Mouse (Mus musculus) cerebellum, adult 8-10 months (tissue): ENCODE data around the gene Idh3a.
"Not testable (repeated sequence)": the region's sequence is repeated elsewhere in the genome, so short reads cannot be mapped to it uniquely, and the experiment has no call there.

Source experiments
- DNase-seq: peaks from one replicate; pipeline ENCODE4 v3.0.0; 2022

Idh3a gene

GRCm38 (mm10) chr9:54593652-54594051 lies 7.5 kb downstream of the Idh3a start:
- DNase-seq: not testable (repeated sequence)

GRCm38 (mm10) chr9:54596752-54597465 lies 10.8 kb downstream of the Idh3a start:
- no peak for DNase-seq

DNA sequence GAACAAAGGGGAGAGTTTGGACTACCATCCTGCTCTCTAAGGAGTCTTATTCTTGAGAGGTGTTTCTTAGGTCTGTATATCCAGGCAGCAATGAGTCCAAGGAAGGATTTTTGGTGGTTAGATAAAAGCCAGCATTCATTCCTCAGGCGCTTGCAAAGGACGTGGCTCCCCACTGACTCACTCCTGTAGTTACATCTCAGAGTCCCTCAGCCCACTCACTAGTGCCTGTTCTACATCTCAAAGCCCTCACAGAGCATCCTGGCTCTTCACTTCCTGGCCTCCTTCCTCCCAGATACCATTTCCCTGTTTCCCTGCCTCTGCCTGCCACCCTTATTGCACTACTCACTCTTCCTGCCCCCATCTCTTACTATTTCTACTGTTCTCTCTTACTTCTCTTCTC lies 16.3 kb downstream of the Idh3a start:
- DNase-seq: no peak

- no peak for DNase-seq
Observed at GRCm38 (mm10) chr9:54602916-54603315, 16.8 kb downstream of the Idh3a start.

GRCm38 (mm10) chr9:54604131-54604654 lies 18.1 kb downstream of the Idh3a start:
- no peak for DNase-seq

GRCm38 (mm10) chr9:54604886-54605285 lies 18.8 kb downstream of the Idh3a start:
- DNase-seq: peak; percentile 41

DNA sequence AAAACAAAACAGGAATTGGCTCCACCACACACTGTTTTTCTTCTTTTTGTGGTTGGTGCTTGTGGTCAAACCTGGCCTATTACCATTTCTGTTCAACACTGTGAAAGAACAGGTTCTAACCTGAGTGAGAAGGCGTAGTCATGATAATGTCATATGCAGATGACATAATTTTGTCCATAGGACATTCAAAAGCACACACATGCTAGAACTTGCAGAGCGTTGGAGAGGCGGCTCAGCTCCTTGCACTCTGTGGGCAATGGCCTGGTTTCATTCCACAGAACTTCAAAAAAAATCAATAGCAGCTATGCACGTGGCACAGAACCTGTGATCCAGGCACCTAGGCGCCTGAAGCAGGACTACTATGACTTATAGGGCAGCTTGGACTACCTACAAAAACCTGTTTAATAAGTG lies 26.7 kb downstream of the Idh3a start:
- no peak for DNase-seq

GRCm38 (mm10) chr9:54614182-54614850 lies 28.2 kb downstream of the Idh3a start:
- peak; percentile 44 for DNase-seq

GRCm38 (mm10) chr9:54627240-54627639 lies 41.1 kb downstream of the Idh3a start:
- no peak for DNase-seq

DNA sequence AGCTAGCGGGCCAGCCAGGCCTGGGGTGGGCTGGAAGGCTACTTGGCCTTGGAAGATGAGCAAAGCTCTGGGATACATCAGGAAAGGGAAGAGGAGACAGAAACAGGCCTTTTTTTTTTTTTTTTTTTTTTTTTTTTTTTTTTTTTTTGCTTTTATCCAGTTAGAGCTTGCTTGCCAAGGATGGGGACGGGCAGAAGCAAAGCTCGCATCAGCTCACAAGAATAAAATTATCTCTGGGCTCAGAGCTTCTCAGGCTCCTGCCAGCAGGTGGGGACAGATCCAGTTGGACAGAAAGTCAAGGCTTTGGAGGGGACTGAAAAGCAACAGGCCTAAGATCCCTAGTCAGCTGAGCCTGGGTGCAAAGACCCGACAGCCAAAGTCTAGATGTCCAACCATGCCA lies 42.6 kb downstream of the Idh3a start:
- no peak for DNase-seq

GRCm38 (mm10) chr9:54629613-54630261 lies 43.6 kb downstream of the Idh3a start:
- DNase-seq: peak; percentile 33

DNA sequence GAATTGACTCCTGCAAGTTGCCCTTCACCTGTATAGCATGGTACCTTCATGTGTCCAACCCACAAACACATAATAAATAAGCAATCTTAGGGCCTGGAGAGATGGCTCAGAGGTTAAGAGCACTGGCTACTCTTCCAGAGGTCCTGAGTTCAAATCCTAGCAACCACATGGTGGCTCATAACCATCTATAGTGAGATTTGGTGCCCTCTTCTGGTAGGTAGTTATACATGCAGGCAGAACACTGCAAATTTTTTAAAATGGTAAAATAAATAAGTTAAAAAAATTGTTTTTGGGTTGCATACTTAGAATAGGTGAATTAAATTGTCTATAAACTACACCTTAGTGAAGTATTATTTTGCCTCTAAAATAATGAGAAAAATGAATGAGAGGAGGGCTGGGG lies 44.8 kb downstream of the Idh3a start:
- DNase-seq: no peak

- DNase-seq: no peak
Observed at GRCm38 (mm10) chr9:54633401-54633800, 47.3 kb downstream of the Idh3a start.

GRCm38 (mm10) chr9:54637510-54638314 lies 51.6 kb downstream of the Idh3a start:
- no peak for DNase-seq

DNA sequence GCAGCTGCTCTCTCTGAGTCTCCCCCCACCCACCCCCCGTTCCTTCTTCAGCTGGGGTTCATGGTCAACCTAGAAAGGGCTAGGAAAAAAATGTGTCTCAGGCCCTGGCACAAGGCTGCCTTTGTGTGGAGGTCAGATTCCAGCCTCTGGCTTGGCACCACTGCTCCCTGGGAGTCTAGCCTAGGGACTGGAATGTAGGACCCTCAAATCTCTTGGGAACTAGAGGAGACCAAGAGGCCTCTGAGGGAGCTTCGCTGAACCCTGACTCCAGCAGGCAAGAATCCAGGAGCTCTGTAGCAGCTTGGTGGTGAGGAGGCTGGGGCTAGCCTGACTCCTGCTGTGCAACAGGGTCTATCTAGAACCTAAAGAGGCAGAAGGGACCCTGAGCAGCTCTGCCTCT lies 53.1 kb downstream of the Idh3a start:
- no peak for DNase-seq

- no peak for DNase-seq
Observed at GRCm38 (mm10) chr9:54641548-54641947, 55.4 kb downstream of the Idh3a start.

- no peak for DNase-seq
Observed at GRCm38 (mm10) chr9:54642149-54642548, 56.0 kb downstream of the Idh3a start.

GRCm38 (mm10) chr9:54642556-54642955 lies 56.4 kb downstream of the Idh3a start:
- DNase-seq: no peak

- no peak for DNase-seq
Observed at GRCm38 (mm10) chr9:54643179-54643578, 57.0 kb downstream of the Idh3a start.

GRCm38 (mm10) chr9:54645530-54645929 lies 59.4 kb downstream of the Idh3a start:
- DNase-seq: no peak

GRCm38 (mm10) chr9:54646252-54646651 lies 60.1 kb downstream of the Idh3a start:
- no peak for DNase-seq

DNA sequence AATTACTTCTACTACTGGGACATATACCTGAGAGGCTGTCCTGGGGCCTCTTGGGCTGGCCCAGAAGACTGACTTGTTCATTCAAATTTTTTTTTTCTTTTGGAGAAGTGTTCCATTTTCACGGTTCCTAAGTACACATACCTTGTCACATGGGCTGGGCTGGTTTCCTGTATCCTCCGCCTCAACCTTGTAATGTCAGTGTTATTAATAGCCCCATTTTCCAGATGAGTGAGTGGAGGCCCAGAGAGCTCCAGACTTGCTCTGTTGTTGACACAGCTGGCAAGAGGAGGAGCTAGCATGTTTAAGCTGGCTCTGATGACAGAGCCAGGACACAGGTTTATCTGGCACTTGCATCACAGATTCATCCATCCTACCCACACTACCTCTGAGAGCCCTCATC lies 61.3 kb downstream of the Idh3a start:
- DNase-seq: no peak

DNA sequence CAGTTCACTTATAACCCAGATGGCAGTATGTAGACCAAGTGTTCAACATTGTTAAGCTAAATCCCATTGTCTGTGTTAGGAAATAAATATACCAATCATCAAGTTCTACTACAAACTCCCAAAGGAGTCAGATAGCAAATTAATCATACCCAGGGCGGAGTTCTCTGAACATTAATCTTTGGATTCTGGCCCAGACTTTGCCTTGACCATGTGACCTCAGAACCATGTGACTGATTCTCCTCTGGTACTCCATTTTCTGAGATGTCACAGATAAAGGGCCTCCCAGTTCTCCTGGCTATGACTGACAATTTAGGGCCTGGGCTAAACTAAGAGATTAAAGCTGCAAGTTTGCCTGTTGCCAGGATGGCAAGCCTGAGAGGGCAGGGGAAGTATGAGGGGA lies 63.2 kb downstream of the Idh3a start:
- no peak for DNase-seq
